Mouse (Mus musculus): Measurements from ENCODE around the gene 1700034J05Rik.

1700034J05Rik gene

GRCm38 (mm10) chr6:146961832-146962481 is 7.7 kb upstream of the 1700034J05Rik start:
- no peak for DNase-seq

- DNase-seq = no peak
Measured at GRCm38 (mm10) chr6:146960956-146961355, 6.7 kb upstream of the 1700034J05Rik start.

GRCm38 (mm10) chr6:146959908-146960680 is 5.9 kb upstream of the 1700034J05Rik start:
- no peak for DNase-seq

GRCm38 (mm10) chr6:146958694-146959093 is 4.5 kb upstream of the 1700034J05Rik start:
- no peak for DNase-seq

GRCm38 (mm10) chr6:146956961-146957360 is 2.7 kb upstream of the 1700034J05Rik start:
- no peak for DNase-seq

GRCm38 (mm10) chr6:146955896-146956295 is 1.7 kb upstream of the 1700034J05Rik start:
- no peak for DNase-seq

GRCm38 (mm10) chr6:146955475-146955874 is 1.3 kb upstream of the 1700034J05Rik start:
- DNase-seq = no peak

GRCm38 (mm10) chr6:146950454-146950832 is 3.8 kb downstream of the 1700034J05Rik start:
- DNase-seq = no peak

GRCm38 (mm10) chr6:146949682-146950453 is 4.4 kb downstream of the 1700034J05Rik start:
- no peak for DNase-seq

- DNase-seq = no peak
Measured at GRCm38 (mm10) chr6:146947186-146947585, 7.0 kb downstream of the 1700034J05Rik start.

GRCm38 (mm10) chr6:146946327-146947029 is 7.7 kb downstream of the 1700034J05Rik start:
- no peak for DNase-seq

GRCm38 (mm10) chr6:146944830-146945229 is 9.4 kb downstream of the 1700034J05Rik start:
- no peak for DNase-seq

- no peak for DNase-seq
Measured at GRCm38 (mm10) chr6:146944009-146944408, 10.2 kb downstream of the 1700034J05Rik start.

- no peak for DNase-seq
Measured at GRCm38 (mm10) chr6:146941505-146942275, 12.5 kb downstream of the 1700034J05Rik start.

GRCm38 (mm10) chr6:146939026-146939425 is 15.2 kb downstream of the 1700034J05Rik start:
- DNase-seq = no peak

GRCm38 (mm10) chr6:146935957-146936356 is 18.3 kb downstream of the 1700034J05Rik start:
- no peak for DNase-seq

- no peak for DNase-seq
Measured at GRCm38 (mm10) chr6:146933123-146933522, 21.1 kb downstream of the 1700034J05Rik start.

GRCm38 (mm10) chr6:146929031-146929430 is 25.2 kb downstream of the 1700034J05Rik start:
- no peak for DNase-seq

GRCm38 (mm10) chr6:146928108-146928507 is 26.1 kb downstream of the 1700034J05Rik start:
- DNase-seq = no peak

- no peak for DNase-seq
Measured at GRCm38 (mm10) chr6:146926415-146926980, 27.7 kb downstream of the 1700034J05Rik start.

- DNase-seq = no peak
Measured at GRCm38 (mm10) chr6:146918341-146918740, 35.9 kb downstream of the 1700034J05Rik start.

GRCm38 (mm10) chr6:146917396-146917795 is 36.8 kb downstream of the 1700034J05Rik start:
- no peak for DNase-seq

Data from thymus, postnatal 14 days (tissue).